Mouse (Mus musculus): ENCODE measurements around the gene Taok3. TPM values are rescaled to one million over a fixed set of nuclear protein-coding genes. Genes with fewer than 3 reads are reported as not detected.

Gene Taok3
- polyA plus RNA-seq, 1 experiment from 2014 or later: 14.3 TPM

- H3K4me2 ChIP-seq: no peak overlapping the region
- H3K9ac ChIP-seq: no peak overlapping the region
- H3K4me3 ChIP-seq: no peak overlapping the region
- peak overlapping the region; percentile 60; the same call in 1 of the 2 replicates for H3K27ac ChIP-seq
- peaks cover 21% of the 10 kb centered on the region for H3K27me3 ChIP-seq
- no peak for ATAC-seq (ENCODE audit: insufficient number of reproducible peaks, insufficient read depth, low FRiP score, low TSS enrichment, low read depth)
- H3K4me1 ChIP-seq: peaks cover 37% of the 10 kb centered on the region
- H3K9me3 ChIP-seq: no peaks in the 10 kb centered on the region
- WGBS: 72% methylated on average over 2 of the region's 2 CpGs
- peaks cover 3% of the 10 kb centered on the region for H3K36me3 ChIP-seq
Observed at GRCm38 (mm10) chr5:117118220-117118619, 1.7 kb upstream of the Taok3 start.

- WGBS: 56% methylated on average over 8 of the region's 8 CpGs
- no peaks in the 10 kb centered on the region for H3K9me3 ChIP-seq
- peaks cover 21% of the 10 kb centered on the region for H3K27me3 ChIP-seq
- no peak overlapping the region for H3K9ac ChIP-seq
- H3K36me3 ChIP-seq: no peaks in the 10 kb centered on the region
- no peak overlapping the region for H3K4me3 ChIP-seq
- peaks cover 36% of the 10 kb centered on the region for H3K4me1 ChIP-seq
- no peak for ATAC-seq (ENCODE audit: insufficient number of reproducible peaks, insufficient read depth, low FRiP score, low TSS enrichment, low read depth)
- H3K4me2 ChIP-seq: peak overlapping the region; percentile 91
- no peak overlapping the region for H3K27ac ChIP-seq
Observed at GRCm38 (mm10) chr5:117118850-117119249, 1.1 kb upstream of the Taok3 start.

- WGBS: 2% methylated on average over 40 of the region's 40 CpGs
Observed at GRCm38 (mm10) chr5:117120489-117121466, 849 bp downstream of the Taok3 start.

GRCm38 (mm10) chr5:117121657-117122056 lies 1.7 kb downstream of the Taok3 start:
- H3K36me3 ChIP-seq: no peaks in the 10 kb centered on the region
- H3K27me3 ChIP-seq: peaks cover 21% of the 10 kb centered on the region
- no peak overlapping the region for H3K27ac ChIP-seq
- H3K4me3 ChIP-seq: peak overlapping the region; percentile 76; the same call in 1 of the 2 replicates
- peak overlapping the region; percentile 91 for H3K4me2 ChIP-seq
- peaks cover 23% of the 10 kb centered on the region for H3K4me1 ChIP-seq
- ATAC-seq (ENCODE audit: insufficient number of reproducible peaks, insufficient read depth, low FRiP score, low TSS enrichment, low read depth): no peak
- H3K9ac ChIP-seq: no peak overlapping the region
- H3K9me3 ChIP-seq: no peaks in the 10 kb centered on the region
- 3% methylated on average over 2 of the region's 2 CpGs for WGBS

More at GRCm38 (mm10) chr5:117120489-117121466, 849 bp downstream of the Taok3 start:
- H3K27me3 ChIP-seq: peaks cover 21% of the 10 kb centered on the region
- no peaks in the 10 kb centered on the region for H3K9me3 ChIP-seq
- H3K27ac ChIP-seq: no peak overlapping the region
- H3K4me3 ChIP-seq: peak overlapping the region; percentile 76
- H3K9ac ChIP-seq: peak overlapping the region; percentile 75
- H3K4me1 ChIP-seq: peaks cover 29% of the 10 kb centered on the region
- ATAC-seq (ENCODE audit: insufficient number of reproducible peaks, insufficient read depth, low FRiP score, low TSS enrichment, low read depth): peak; percentile 44
- peak overlapping the region; percentile 91 for H3K4me2 ChIP-seq
- H3K36me3 ChIP-seq: no peaks in the 10 kb centered on the region

- H3K4me1 ChIP-seq: peaks cover 18% of the 10 kb centered on the region
- H3K36me3 ChIP-seq: no peaks in the 10 kb centered on the region
- no peak overlapping the region for H3K4me2 ChIP-seq
- WGBS: 93% methylated on average over 6 of the region's 6 CpGs
- ATAC-seq (ENCODE audit: insufficient number of reproducible peaks, insufficient read depth, low FRiP score, low TSS enrichment, low read depth): no peak
- no peak overlapping the region for H3K4me3 ChIP-seq
- no peak overlapping the region for H3K27ac ChIP-seq
- peaks cover 21% of the 10 kb centered on the region for H3K27me3 ChIP-seq
- H3K9ac ChIP-seq: no peak overlapping the region
- H3K9me3 ChIP-seq: no peaks in the 10 kb centered on the region
Observed at GRCm38 (mm10) chr5:117123102-117123501, 3.2 kb downstream of the Taok3 start.

GRCm38 (mm10) chr5:117123840-117124239 lies 3.9 kb downstream of the Taok3 start:
- no peaks in the 10 kb centered on the region for H3K9me3 ChIP-seq
- 95% methylated on average over 4 of the region's 4 CpGs for WGBS
- no peak overlapping the region for H3K9ac ChIP-seq
- H3K4me3 ChIP-seq: no peak overlapping the region
- H3K27me3 ChIP-seq: peaks cover 21% of the 10 kb centered on the region
- no peaks in the 10 kb centered on the region for H3K36me3 ChIP-seq
- no peak overlapping the region for H3K4me2 ChIP-seq
- no peak overlapping the region for H3K27ac ChIP-seq
- ATAC-seq (ENCODE audit: insufficient number of reproducible peaks, insufficient read depth, low FRiP score, low TSS enrichment, low read depth): no peak
- H3K4me1 ChIP-seq: peaks cover 16% of the 10 kb centered on the region

GRCm38 (mm10) chr5:117125482-117126346 lies 5.8 kb downstream of the Taok3 start:
- no peak overlapping the region for H3K4me2 ChIP-seq
- peaks cover 19% of the 10 kb centered on the region for H3K27me3 ChIP-seq
- 0 out of 2 replicates have a peak, but pooled peaks have one; percentile 50 for ATAC-seq (ENCODE audit: insufficient number of reproducible peaks, insufficient read depth, low FRiP score, low TSS enrichment, low read depth)
- H3K36me3 ChIP-seq: no peaks in the 10 kb centered on the region
- H3K9me3 ChIP-seq: no peaks in the 10 kb centered on the region
- 76% methylated on average over 16 of the region's 16 CpGs for WGBS
- H3K9ac ChIP-seq: no peak overlapping the region
- no peak overlapping the region for H3K4me3 ChIP-seq
- peaks cover 10% of the 10 kb centered on the region for H3K4me1 ChIP-seq
- H3K27ac ChIP-seq: no peak overlapping the region

GRCm38 (mm10) chr5:117127051-117127450 lies 7.1 kb downstream of the Taok3 start:
- no peaks in the 10 kb centered on the region; the same call in 1 of the 2 replicates for H3K4me1 ChIP-seq
- ATAC-seq (ENCODE audit: insufficient number of reproducible peaks, insufficient read depth, low FRiP score, low TSS enrichment, low read depth): no peak
- H3K27ac ChIP-seq: no peak overlapping the region
- WGBS: 77% methylated on average over 4 of the region's 4 CpGs
- H3K36me3 ChIP-seq: no peaks in the 10 kb centered on the region
- no peak overlapping the region for H3K9ac ChIP-seq
- no peak overlapping the region for H3K4me2 ChIP-seq
- no peaks in the 10 kb centered on the region for H3K9me3 ChIP-seq
- H3K27me3 ChIP-seq: peaks cover 7% of the 10 kb centered on the region
- no peak overlapping the region for H3K4me3 ChIP-seq

GRCm38 (mm10) chr5:117130726-117131125 lies 10.8 kb downstream of the Taok3 start:
- ATAC-seq (ENCODE audit: insufficient number of reproducible peaks, insufficient read depth, low FRiP score, low TSS enrichment, low read depth): no peak
- Histone ChIP-seq H3K36me3 (no peaks in the 10 kb centered on the region), H3K9me3 (no peaks in the 10 kb centered on the region), H3K27me3 (no peaks in the 10 kb centered on the region), H3K4me2 (no peak overlapping the region), H3K9ac (no peak overlapping the region), H3K4me1 (peaks cover 7% of the 10 kb centered on the region), H3K4me3 (no peak overlapping the region), H3K27ac (no peak overlapping the region)
- WGBS: 91% methylated on average over 15 of the region's 15 CpGs

- H3K27me3 ChIP-seq: no peaks in the 10 kb centered on the region
- H3K4me3 ChIP-seq: no peak overlapping the region
- 90% methylated on average over 17 of the region's 17 CpGs for WGBS
- no peaks in the 10 kb centered on the region for H3K9me3 ChIP-seq
- H3K4me1 ChIP-seq: peaks cover 13% of the 10 kb centered on the region
- no peak overlapping the region for H3K9ac ChIP-seq
- H3K36me3 ChIP-seq: no peaks in the 10 kb centered on the region
- no peak overlapping the region for H3K27ac ChIP-seq
- no peak overlapping the region for H3K4me2 ChIP-seq
- ATAC-seq (ENCODE audit: insufficient number of reproducible peaks, insufficient read depth, low FRiP score, low TSS enrichment, low read depth): no peak
Observed at GRCm38 (mm10) chr5:117133446-117134065, 13.6 kb downstream of the Taok3 start.

All from embryonic facial prominence, embryonic 13.5 days (tissue).